Comparison of ENCODE assay signal across 45 mouse cellular contexts in genomic region chr3:59185662-59186061, GRCm38 (mm10). TPM values are rescaled to one million over a fixed set of nuclear protein-coding genes. Genes with fewer than 3 reads are reported as not detected.
"Had no signal": no experiment of that assay in that cellular context is flagged by ENCODE, and none has a peak within 500 bp of the region (broad histone marks: within the 10 kb centered on the region; RNA-seq: fewer than 3 reads in every experiment).

No protein-coding gene starts in this region.

- H3K4me1 ChIP-seq: limb, embryonic 10.5 days; limb, embryonic 12.5 days; limb, embryonic 13.5 days; limb, embryonic 15.5 days; liver, embryonic 12.5 days; liver, embryonic 13.5 days; liver, embryonic 15.5 days; lung, embryonic 15.5 days; midbrain, embryonic 10.5 days; midbrain, embryonic 15.5 days; neural tube, embryonic 12.5 days; neural tube, embryonic 13.5 days had no signal

- H3K27me3 ChIP-seq: limb, embryonic 12.5 days; limb, embryonic 13.5 days; limb, embryonic 15.5 days; liver, embryonic 12.5 days; liver, embryonic 13.5 days; liver, embryonic 15.5 days; lung, embryonic 15.5 days; megakaryocyte, embryonic 14.5 days; midbrain, embryonic 12.5 days; midbrain, embryonic 15.5 days; neural tube, embryonic 12.5 days; neural tube, embryonic 13.5 days had no signal

- H3K27ac ChIP-seq: left cerebral cortex, adult 2 months; limb, embryonic 10.5 days; limb, embryonic 12.5 days; limb, embryonic 13.5 days; limb, embryonic 15.5 days; liver, embryonic 12.5 days; liver, embryonic 13.5 days; liver, embryonic 14.5 days; liver, embryonic 15.5 days; lung, embryonic 15.5 days; macrophage; midbrain, embryonic 10.5 days; midbrain, embryonic 12.5 days; midbrain, embryonic 15.5 days; neural tube, embryonic 12.5 days; neural tube, embryonic 13.5 days had no signal

- H3K9ac ChIP-seq: limb, embryonic 12.5 days; limb, embryonic 13.5 days; limb, embryonic 15.5 days; liver, embryonic 12.5 days; liver, embryonic 13.5 days; liver, embryonic 14.5 days; liver, embryonic 15.5 days; liver, postnatal 0 days; lung, embryonic 14.5 days; lung, embryonic 15.5 days; midbrain, embryonic 12.5 days; midbrain, embryonic 15.5 days; neural tube, embryonic 12.5 days; neural tube, embryonic 13.5 days had no signal

- DNase-seq: left cerebral cortex, postnatal 4 days; liver; liver, embryonic 13.5 days; liver, postnatal 0 days; lung, adult 18-20 months; lung, adult 2 months; lung, embryonic 14.5 days; lung, postnatal 10 days; lung, postnatal 14 days; lung, postnatal 36 days; lung, postnatal 4 days; midbrain, embryonic 14.5 days had no signal

- ATAC-seq: liver, embryonic 12.5 days; liver, postnatal 0 days; lung, postnatal 0 days; midbrain, embryonic 15.5 days; midbrain, embryonic 16.5 days had no signal

- H3K4me2 ChIP-seq: limb, embryonic 12.5 days; limb, embryonic 13.5 days; limb, embryonic 15.5 days; liver, embryonic 11.5 days; liver, embryonic 12.5 days; liver, embryonic 13.5 days; liver, embryonic 15.5 days; lung, embryonic 14.5 days; lung, embryonic 15.5 days; midbrain, embryonic 12.5 days; midbrain, embryonic 15.5 days; neural tube, embryonic 12.5 days; neural tube, embryonic 13.5 days had no signal

- H3K9me3 ChIP-seq: limb, embryonic 10.5 days; limb, embryonic 12.5 days; limb, embryonic 13.5 days; limb, embryonic 15.5 days; liver, embryonic 12.5 days; liver, embryonic 13.5 days; liver, embryonic 15.5 days; lung, embryonic 15.5 days; megakaryocyte, embryonic 14.5 days; midbrain, embryonic 10.5 days; midbrain, embryonic 12.5 days; midbrain, embryonic 15.5 days; neural tube, embryonic 12.5 days; neural tube, embryonic 13.5 days had no signal

- H3K4me3 ChIP-seq: left cerebral cortex, adult 2 months; limb, embryonic 10.5 days; limb, embryonic 12.5 days; limb, embryonic 13.5 days; limb, embryonic 15.5 days; liver, embryonic 12.5 days; liver, embryonic 13.5 days; liver, embryonic 15.5 days; lung, embryonic 15.5 days; megakaryocyte, embryonic 14.5 days; midbrain, embryonic 10.5 days; midbrain, embryonic 12.5 days; midbrain, embryonic 15.5 days; myocyte; neural tube, embryonic 12.5 days; neural tube, embryonic 13.5 days had no signal

- H3K36me3 ChIP-seq: limb, embryonic 10.5 days; limb, embryonic 12.5 days; limb, embryonic 13.5 days; limb, embryonic 15.5 days; liver, embryonic 12.5 days; liver, embryonic 13.5 days; liver, embryonic 15.5 days; lung, embryonic 15.5 days; midbrain, embryonic 10.5 days; midbrain, embryonic 12.5 days; midbrain, embryonic 15.5 days; neural tube, embryonic 12.5 days; neural tube, embryonic 13.5 days had no signal

RNA-seq across cellular contexts. Expression of gene Gpr87, which starts 9.2 kb away (rescaled TPM):
- total RNA-seq: left cerebral cortex, adult 2 months; left cerebral cortex, adult 8-10 months; left cerebral cortex, postnatal 10 days; left cerebral cortex, postnatal 14 days; left cerebral cortex, postnatal 25 days; left cerebral cortex, postnatal 36 days; left cerebral cortex, postnatal 4 days; liver, adult 2 months; megakaryocyte progenitor cell, adult 5-6 weeks; megakaryocyte, adult 5-6 weeks; megakaryocyte-erythroid progenitor cell, adult 5-6 weeks; monocyte, adult 5-6 weeks had no signal
- polyA plus RNA-seq: liver, adult 2 months; liver, embryonic 11.5 days; liver, embryonic 12.5 days; liver, embryonic 13.5 days; liver, embryonic 14.5 days; liver, embryonic 15.5 days; liver, embryonic 16.5 days; liver, postnatal 0 days; lung, postnatal 0 days; macrophage; midbrain, embryonic 16.5 days; midbrain, postnatal 0 days; myocyte; neural tube, embryonic 11.5 days; neural tube, embryonic 13.5 days had no signal

RNA-seq across cellular contexts. Expression of gene P2ry13, which starts 25.0 kb away (rescaled TPM):
- total RNA-seq: megakaryocyte-erythroid progenitor cell, adult 5-6 weeks; monocyte, adult 5-6 weeks had no signal
- polyA plus RNA-seq: myocyte had no signal
